Mouse (Mus musculus) WW6 (cell line): ENCODE data around the gene Maneal.

ENCODE experiments used
- DNase-seq: peaks from one replicate; pipeline ENCODE4 v3.0.0-alpha.2; 2013; ENCODE audit warnings: low read depth, low spot score

Maneal gene

DNA sequence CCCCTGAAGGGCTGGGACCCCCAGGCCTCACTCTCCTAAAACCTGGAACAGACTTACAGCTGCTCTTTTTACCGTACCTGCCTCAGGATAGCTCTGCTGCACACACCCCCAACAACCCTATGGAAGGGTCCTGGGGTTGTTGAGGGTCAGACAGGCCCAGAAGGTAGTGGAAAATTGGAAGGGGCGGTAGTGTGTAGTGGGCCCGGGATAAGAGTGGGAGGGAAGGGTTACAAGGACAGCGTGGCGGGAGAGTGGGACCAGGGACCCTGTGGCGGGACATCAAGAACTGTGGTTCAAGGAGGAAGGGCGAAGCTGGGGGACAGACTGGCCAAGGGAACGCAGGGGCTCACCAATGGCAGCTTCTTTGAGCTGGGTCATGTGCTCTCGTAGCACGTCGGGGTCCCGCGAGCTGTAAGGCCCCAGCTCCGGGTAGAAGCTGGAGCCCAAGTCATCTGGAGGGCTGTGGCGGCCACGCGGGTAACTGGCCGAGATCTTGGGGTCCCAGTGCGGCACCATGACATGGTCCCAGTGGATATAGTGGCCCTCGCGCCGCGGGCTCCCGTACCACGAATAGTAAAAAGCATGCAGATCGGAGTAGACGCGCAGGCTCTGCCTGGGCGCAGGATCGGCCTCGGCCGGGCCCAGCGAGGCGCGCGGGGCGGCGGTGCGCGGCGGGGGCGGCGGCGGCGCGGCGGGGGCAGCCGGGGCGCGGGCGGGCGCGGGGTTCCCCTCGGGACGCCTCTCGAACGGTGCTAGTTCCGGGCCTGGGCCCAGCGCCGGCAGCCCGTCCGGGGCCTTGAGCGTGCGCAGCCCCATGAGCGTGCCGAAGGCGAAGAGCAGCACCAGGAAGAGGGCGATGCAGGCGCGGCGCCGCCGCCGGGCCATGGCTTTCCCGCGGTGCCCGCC lies at the start of gene Maneal:
Maneal (minus strand) TSS at position 889 of the 906 bp plus-strand sequence.
- DNase-seq = no peak

DNA sequence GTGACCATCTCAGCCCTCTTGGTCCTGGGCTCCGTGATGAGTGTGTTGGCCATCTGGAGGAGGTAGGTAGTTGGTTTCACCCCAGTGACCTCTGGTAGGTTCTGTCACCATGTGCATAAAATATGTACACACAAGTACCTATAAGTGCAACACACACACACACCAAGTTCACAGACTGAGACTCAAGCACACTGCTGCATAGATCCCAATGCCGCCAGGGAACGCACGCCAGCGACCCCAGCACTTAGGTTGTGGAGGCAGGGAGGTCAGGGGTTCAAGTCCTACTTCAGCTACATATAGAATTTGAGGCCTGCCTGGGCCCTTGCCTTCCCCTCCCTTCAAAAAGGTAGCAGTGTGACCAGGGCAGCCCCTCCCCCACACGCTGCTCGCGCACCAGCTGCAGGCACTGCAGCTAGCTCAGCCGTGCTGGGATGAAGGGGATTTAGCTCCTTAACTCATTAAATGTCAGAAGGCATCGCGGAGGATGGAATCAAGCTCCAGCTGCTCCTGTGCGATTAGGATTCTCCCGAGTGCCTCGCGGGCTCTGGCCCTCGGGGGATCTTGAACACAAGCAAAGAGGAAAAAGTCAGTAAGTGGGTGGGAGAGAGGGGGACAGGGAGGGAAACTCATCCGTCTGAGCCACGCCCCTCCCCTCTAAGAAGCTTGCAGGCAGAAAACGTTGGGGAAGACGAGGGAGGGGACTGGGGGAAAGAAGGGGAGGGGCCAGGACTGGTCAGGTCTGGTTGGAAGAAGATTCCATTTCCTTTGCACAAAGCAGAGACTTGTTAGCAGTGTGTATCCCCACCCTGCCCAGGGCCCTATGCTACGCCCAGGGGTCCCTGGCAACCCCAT lies 44.2 kb upstream of the Maneal start:
- DNase-seq = peak; percentile 74

DNA sequence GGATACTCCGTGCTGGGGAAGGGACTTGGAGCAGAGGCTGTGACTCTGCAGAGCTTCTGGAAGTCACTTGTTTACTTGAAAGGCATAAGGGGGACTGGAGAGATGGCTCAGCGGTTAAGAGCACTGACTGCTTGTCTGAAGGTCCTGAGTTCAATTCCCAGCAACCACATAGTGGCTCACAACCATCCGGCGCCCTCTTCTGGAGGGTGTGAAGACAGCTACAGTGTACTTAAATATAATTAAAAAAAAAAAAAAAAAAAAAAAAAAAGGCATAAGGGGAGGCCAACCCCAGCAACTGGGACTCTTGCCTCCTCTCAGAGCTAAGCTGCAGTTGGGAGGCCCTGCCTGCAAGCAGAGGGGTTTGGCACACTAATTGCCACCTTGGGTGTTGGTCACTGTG lies 43.4 kb upstream of the Maneal start:
- DNase-seq = no peak

DNA sequence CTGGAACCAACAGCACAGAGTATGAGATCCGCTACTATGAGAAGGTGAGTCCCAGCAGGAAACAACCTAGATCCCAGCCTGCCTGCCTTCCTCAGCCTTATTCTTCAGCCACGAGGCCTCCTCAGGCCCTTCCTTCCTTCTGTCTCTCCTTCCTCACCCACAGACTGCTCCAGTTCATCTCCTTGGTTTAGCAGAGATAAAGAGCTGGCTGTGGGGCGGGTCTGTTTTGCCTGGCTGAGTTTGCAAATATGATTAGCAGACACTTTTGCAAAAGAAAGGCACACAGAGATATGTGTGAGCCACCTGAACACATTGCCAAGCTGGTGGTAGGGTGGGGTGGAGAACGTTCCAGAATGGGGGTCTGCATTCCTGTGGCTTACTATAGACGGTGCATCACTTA lies 37.9 kb upstream of the Maneal start:
- no peak for DNase-seq

DNA sequence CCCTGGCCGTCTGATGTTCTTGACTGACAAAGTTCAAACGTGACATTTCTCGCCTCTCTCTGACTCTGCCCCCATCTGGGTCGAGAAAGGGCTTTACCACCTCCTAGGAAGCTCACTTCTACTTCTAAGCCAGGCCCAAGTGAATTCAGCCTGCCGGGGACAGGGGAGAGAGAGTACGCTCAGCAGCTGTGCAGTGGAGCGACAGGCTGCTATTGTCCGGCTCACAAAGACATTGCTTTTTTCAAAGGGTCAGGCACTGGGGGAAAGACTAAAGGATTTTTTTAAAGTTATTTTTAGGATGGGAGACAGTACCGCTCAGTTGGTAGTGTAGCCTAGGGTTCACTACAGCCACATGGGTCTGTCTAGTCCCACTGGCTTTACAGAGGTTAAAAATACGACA lies 36.5 kb upstream of the Maneal start:
- no peak for DNase-seq

DNA sequence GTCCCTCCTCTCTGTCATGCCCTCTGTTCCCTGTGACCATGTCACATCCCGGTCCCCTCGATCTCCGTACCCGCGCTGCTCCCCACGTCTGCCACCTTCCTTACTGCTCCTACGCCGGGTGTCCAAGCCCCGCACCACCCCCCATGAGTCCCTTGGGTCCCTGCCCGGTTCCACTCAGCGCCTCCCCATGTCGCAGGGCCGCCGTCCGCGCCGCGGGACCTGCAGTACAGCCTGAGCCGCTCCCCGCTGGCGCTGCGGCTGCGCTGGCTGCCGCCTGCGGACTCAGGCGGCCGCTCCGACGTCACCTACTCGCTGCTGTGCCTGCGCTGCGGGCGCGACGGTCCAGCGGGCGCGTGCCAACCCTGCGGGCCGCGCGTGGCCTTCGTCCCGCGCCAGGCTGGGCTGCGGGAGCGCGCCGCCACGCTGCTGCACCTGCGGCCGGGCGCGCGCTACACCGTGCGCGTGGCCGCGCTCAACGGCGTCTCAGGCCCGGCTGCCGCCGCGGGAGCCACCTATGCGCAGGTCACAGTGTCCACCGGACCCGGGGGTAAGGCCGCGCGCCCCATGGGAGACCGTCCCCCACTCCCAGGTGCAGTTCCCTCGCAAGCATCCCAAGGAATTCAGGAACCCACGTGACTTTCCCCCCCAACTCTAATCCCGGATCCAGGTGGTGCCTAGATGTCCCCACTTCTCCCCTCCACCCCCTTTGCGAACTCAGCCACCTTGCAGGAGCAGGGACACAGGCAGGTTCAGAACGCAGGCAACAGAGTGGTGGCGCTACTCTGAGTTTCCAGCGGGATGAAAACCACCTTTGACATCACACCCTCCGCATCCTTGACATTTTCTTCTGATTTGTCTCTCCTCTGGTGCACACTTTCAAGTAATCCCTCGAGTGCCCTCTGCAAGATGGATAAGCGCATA lies 32.8 kb upstream of the Maneal start:
- DNase-seq = no peak

DNA sequence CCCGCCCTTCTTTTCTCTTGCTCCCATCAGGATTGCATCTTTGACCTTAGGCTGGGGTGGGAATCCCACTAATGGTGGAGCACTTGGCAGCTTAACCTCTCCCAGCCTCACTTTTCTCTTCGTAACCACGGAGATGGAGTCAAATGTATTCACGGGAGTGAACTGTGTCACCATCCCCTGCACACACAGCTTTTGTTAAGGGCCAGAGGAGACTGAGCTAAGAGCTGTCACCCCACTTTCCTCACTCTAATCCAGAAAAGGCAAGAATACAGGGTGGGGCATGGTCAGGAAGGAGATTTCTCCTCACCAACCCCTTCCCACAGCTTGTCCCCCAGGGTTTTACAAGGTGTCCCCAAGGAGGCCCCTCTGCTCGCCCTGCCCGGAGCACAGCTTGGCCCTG lies 31.8 kb upstream of the Maneal start:
- DNase-seq = no peak

DNA sequence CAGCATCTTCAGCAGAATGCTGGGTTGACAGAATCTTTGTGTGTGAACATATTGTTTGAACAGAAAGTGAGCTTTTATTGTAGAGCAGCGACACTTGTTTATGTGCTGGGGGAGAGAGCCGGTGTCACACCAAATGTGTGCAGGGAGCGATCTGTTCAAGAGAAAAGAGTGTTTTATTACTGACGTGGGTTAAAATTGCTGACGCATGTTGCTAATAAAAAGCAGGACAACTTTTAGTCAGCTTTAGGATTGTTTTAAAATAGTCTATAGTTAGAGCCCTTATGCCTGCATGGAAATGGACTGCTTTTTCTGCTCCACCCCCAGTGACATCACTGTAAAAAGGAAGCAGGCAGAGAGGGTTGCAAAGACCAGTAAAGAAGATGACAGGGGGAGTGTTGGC lies 28.9 kb upstream of the Maneal start:
- DNase-seq = no peak

DNA sequence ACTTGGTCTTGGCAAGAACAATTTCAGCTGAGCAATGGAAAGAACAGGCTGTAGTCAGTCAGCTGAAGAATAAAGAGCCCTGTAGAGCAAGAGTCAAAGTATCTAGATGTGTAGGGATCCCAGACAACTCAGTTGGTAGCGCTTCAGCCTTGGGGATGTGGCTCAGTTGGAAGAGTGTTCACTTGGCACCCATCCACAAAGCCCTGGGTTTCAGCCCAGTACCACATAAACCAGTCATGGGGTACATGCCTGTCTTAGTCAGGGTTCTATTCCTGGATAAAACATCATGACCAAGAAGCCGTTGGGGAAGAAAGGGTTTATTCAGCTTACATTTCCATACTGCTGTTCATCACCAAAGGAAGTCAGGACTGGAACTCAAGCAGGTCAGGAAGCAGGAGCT lies 28.0 kb upstream of the Maneal start:
- DNase-seq = no peak

DNA sequence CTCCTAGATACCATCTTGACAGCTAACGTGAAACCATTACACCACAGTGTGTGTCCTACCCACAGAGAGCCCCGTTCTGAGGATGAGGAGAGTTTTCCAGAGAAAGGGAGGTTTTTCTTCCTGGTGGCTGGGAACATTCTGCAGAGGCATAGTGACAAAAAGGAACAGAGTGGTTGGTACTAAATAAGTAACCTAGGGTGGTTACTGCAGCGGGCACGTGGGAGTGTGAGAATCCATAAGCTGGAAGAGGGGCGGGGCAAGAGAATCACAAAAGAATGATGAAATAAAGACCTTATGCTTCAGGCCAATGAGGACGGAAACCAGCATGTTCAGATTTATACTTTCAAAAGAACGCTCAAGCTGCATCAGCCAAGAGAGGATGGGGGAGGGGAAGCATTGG lies 26.7 kb upstream of the Maneal start:
- no peak for DNase-seq

DNA sequence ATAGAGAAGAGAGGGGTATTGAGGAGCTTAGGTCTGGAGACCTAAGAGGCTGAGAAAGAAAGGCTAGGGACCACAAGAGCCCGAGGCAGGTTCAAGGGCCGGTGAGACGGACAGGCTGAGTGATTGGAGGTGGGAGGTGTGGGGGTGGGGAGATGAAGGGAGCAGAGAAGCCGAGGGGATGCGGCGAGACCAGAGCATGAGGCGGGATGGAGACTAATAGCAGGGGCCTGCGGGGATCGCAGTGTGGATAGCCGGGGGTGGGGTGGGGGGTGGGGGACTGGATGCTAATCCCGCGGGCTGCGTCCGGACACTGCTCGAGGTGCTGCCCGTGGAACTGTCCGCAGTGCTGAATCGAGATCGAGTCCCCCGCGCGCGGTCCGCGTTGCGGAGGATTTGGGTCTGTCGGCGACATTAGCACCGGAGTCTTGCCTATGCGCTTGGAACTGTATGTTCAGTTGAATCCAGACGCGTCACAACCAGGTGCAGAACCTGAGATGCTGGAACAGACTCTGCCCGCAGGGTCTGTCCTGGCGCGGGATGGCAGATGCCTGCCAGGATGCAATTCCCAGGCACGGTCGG lies 20.3 kb upstream of the Maneal start:
- DNase-seq = no peak

DNA sequence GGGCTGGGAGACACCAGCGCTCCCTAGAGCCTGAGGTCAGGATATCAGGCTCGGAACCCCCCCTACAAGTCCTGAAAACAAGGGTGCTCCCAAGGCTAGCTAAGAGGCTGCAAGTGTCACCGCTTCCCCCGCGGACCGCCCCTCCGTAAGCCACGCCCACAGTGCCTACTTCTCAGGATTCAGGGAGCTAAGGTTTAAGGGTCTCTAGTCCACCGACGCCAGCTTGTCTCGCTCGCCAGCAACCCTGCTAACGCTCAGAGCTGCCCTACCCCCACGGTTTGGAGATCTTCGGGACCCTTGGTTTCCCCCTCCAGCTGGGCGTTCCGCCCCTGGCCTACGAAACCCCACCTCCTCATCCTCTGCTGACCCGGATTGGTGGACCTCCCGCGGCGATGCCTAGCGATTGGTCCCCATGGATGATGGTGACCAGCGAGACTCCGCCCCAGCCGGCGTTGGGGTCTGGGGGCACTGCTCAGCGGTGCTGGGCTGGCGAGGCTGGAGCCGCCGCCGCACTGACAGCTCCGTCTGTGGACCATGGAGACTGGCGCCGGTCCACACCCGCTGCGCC lies 19.5 kb upstream of the Maneal start:
- no peak for DNase-seq

DNA sequence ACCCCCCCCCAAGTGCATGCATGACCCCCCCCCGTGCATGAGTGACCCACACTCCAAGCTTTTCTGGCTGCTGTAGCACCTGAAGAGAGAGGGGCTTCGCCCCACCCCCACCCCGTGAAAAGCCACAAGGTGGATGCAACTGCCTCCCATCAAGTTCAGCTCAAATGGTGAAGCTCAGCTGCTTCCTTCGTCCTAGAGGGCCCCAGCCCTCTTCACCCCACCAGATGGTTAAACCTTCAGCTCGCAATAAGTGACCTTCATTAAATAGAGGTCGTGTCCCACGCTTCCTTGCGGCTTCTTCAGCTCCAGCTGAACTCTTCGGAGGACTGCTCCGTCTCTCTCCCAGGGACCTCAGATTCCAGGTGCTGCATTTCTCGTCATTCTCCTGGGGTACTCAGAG lies 18.6 kb upstream of the Maneal start, which contains the start of gene Epha10:
Epha10 (plus strand) TSS at position 301 of the 400 bp plus-strand sequence.
- DNase-seq = no peak

DNA sequence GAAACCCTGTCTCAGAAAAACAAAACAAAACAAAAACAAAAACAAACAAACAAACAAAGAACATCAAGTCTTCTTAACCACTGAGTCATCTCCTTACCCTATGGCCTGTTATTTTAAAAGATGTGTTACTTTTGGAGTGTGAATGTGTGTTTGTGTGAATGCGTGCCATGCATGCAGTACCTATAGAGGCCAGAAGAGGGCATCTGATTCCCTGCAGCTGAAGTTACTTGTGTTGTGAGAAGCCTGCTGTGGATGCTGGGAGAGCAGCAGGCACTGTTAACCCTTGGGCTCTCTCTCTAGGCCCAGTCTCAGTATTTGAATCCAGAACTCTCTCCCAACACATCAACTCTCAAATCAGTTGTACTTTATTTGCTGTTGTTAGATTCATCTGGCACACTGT lies 10.7 kb upstream of the Maneal start:
- no peak for DNase-seq

DNA sequence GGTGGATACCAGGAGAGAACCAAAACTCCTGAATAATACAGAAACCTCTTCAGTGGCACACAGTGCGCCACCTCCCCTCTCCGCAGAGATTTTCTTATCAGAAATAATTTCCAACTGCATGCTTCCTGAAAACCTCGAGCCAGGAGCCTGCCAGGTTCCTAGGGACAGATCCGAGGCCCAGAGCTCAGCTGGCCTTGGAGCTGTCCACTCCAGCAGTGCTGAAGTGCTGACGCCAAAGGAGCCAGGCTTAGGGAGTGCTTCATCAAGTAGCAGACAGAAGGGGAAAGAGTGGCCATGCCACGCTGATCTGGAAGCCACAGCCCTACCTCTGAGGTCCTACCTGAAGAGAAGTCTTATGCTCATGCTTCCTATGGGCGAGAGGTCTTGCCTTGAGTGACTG lies 1.5 kb downstream of the Maneal start:
- DNase-seq = no peak

DNA sequence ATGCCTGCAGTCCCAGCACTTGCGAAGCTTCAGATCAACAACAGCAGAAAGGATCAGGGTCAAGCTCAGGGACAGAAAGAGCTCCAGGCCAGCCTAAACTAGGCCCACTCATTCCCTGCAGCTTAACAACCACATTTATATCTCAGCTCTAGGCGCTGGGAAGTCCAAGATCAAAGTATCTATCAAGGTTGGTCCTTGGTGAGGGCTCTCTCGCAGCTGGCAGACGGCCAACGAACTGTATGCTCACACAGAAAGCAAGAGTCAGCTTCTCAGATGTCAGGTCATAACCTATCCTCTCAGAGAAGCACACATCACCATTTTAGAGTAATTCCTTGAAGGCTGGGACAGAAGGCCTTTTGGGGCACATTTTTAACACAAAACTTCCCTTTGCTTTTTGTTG lies 3.6 kb downstream of the Maneal start:
- no peak for DNase-seq

DNA sequence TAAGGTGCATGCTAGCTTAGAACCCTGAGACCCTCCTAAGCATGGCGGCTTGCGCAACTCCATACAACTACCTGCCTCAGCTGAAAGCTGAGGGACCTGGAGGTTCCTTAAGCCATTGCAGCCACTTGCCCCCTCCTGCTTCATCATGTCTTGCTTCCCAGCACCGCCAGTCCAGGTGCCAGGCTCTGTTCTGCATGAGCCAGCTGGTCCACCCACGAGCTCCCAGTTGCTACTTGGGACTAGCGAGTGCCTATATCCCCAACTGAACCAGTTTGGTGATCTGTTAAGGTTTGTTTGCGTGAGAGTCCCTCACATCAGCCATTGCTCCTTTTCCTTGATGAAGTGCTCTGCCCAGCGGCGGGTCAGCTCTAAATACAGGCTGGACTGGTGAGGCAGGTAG lies 5.7 kb downstream of the Maneal start:
- no peak for DNase-seq

DNA sequence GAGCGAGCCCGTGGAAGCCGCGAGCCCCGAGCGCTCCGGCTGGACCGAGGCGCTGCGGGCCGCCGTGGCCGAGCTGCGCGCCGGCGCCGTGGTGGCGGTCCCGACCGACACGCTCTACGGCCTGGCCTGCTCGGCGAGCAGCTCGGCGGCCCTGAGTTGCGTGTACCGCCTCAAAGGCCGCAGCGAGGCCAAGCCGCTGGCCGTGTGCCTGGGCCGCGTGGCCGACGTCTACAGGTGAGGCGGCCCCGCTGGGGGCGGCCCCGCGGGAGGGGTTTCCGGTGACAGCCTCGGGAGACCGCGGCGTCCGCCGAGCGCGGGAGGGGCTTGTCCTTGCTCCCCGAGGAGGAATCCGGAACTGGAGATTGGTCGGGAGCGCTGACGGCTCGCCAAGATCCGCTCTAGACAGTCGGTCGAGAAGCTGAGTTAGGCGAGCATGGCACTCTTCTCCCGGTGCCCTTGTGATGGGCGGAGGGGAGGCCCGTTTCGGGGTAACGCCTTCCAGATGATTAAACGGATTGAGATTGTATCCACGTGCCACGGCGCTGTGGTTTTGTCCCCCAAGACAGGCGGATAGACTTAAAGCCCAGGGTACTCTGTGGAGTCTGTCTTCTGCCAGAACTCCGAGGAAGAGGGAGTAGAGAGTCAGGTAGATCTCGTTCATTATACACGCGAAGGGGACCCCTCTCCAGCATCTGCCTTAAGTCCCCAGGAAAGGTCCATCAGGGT lies 10.9 kb downstream of the Maneal start, which contains the start of gene 1110065P20Rik:
1110065P20Rik (minus strand) TSS at position 264 of the 726 bp plus-strand sequence.
- no peak for DNase-seq

DNA sequence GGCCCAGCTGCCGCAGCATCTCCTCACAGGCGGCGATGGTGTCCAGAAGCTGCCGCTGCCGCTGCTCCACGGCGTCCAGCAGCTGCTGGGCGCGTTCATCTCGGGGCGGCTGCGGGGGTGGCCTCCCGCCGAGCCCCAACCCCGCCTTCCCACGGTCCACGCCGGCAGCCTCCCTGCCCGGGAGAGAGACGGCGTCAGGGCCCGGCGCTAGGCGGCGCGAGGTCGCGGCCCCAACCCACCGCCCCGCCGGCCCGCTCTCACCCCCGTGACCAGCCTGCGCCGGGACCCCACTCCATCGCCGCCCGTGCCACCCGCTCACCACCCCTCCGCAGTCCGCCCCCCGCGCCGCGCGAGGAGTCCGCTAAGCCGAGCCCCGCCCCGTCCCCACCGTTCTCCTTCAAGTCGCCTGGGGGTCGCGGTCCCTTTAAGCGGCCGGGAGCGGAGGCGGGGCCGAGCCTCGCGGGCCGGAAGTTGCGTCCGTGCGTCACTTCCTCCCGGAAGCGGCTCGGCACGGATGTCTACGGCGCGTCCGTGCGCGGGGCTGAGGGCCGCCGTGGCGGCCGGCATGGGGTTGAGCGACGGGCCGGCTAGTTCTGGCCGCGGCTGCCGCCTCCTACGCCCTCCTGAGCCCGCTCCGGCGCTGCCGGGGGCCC lies 11.6 kb downstream of the Maneal start, which contains the start of gene Yrdc:
Yrdc (plus strand) TSS at position 419 of the 653 bp plus-strand sequence.
- peak; percentile 84 for DNase-seq
